Mouse (Mus musculus) cerebellum, adult 2 months (tissue): ENCODE measurements around the gene Gpn2.

Experiments used
- CTCF ChIP-seq: fragments of 200-500 bp; IDR thresholded peaks from 2 replicates; pipeline ENCODE4 v1.5.1; 2011; ENCODE audit warnings: low read depth, mild to moderate bottlenecking, control low read depth, low read length, moderate library complexity, borderline replicate concordance; ENCODE audit not compliant: insufficient read depth
- POLR2A ChIP-seq: fragments of 200-500 bp; IDR thresholded peaks from 2 replicates; pipeline ENCODE4 v1.6.1; 2011; ENCODE audit warnings: low read length, control low read depth, borderline replicate concordance; ENCODE audit not compliant: insufficient read depth

GRCm38 (mm10) chr4:133619473-133620136, 35.4 kb downstream of the Gpn2 start:
- TF ChIP-seq CTCF: no peak
- no peak for TF ChIP-seq POLR2A
